9 mouse cellular contexts compared by ENCODE assay signal in the genomic region with DNA sequence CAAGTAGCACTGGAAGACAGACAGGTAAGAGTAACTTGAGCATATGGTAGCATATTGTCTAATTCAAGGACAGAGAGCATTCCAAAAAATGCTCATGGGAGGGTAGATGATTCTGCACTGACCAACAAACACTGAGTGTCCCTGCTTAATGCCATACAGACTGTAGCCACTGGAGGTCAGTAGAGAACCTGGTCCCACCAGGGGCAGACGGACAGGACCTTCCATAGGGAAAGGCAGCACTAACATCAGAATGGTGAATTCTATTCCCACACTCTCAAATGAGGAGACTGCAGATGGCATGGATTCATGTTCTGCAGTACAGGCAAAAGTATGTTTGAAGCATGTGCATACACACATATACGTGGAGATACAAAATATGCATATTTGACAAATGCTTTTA. TPM values are rescaled to one million over a fixed set of nuclear protein-coding genes. Genes with fewer than 3 reads are reported as not detected.
DNase-seq lines count a peak whose midpoint lies in the region; ATAC-seq and TF ChIP-seq lines count a peak whose summit lies in the region.
"Had no signal": no experiment of that assay in that cellular context is flagged by ENCODE, and none has a peak within 500 bp of the region (broad histone marks: within the 10 kb centered on the region; RNA-seq: fewer than 3 reads in every experiment).

No protein-coding gene starts in this region.

- H3K4me3 ChIP-seq in cortical plate, adult 2 months (ENCODE audit: insufficient read depth, low read length): no peak overlapping the region
- no peak overlapping the region for H3K4me3 ChIP-seq in liver, embryonic 15.5 days (replicated peaks)
- H3K4me3 ChIP-seq in neural tube, embryonic 12.5 days: no peak overlapping the region
- H3K4me3 ChIP-seq: erythroblast, embryonic 14.5 days had no signal

- TF ChIP-seq POLR2A in cortical plate, adult 2 months (IDR thresholded peaks at IDR 0.05; ENCODE audit: extremely low read depth, insufficient read depth, low read length): no peak

- H3K9me3 ChIP-seq in liver, embryonic 15.5 days (replicated peaks): no peaks in the 10 kb centered on the region
- no peaks in the 10 kb centered on the region for H3K9me3 ChIP-seq in neural tube, embryonic 12.5 days

- 40% methylated on average over 2 of the region's 2 CpGs for WGBS in liver, embryonic 15.5 days (ENCODE audit: insufficient replicate concordance)
- WGBS in neural tube, embryonic 12.5 days: 28% methylated on average over 2 of the region's 2 CpGs

- H3K27ac ChIP-seq in cortical plate, adult 2 months (ENCODE audit: insufficient read depth, low read length): no peak overlapping the region
- no peak overlapping the region for H3K27ac ChIP-seq in liver, embryonic 15.5 days (replicated peaks)
- no peak overlapping the region for H3K27ac ChIP-seq in neural tube, embryonic 12.5 days

- no peaks in the 10 kb centered on the region for H3K36me3 ChIP-seq in liver, embryonic 15.5 days (replicated peaks)
- no peaks in the 10 kb centered on the region for H3K36me3 ChIP-seq in neural tube, embryonic 12.5 days

- H3K4me2 ChIP-seq in liver, embryonic 15.5 days: no peak overlapping the region
- no peak overlapping the region for H3K4me2 ChIP-seq in neural tube, embryonic 12.5 days (replicated peaks)

- H3K27me3 ChIP-seq in liver, embryonic 15.5 days: no peaks in the 10 kb centered on the region
- H3K27me3 ChIP-seq in neural tube, embryonic 12.5 days (replicated peaks): no peaks in the 10 kb centered on the region

- TF ChIP-seq CTCF in cortical plate, adult 2 months (IDR thresholded peaks at IDR 0.05; ENCODE audit: extremely low read depth, insufficient read depth, low read length): peak; percentile 86

- peak; percentile 88 for ATAC-seq in granulocyte monocyte progenitor cell, adult 5-6 weeks (replicated peaks; ENCODE audit: poor library complexity, severe bottlenecking)
- 0 out of 2 replicates have a peak, but pooled peaks have one; percentile 42 for ATAC-seq in liver, embryonic 15.5 days (ENCODE audit: insufficient read depth)
- peak; percentile 61; the same call in 1 of the 2 replicates for ATAC-seq in neural tube, embryonic 12.5 days (ENCODE audit: low FRiP score, low read depth)

- no peak overlapping the region for H3K9ac ChIP-seq in liver, embryonic 15.5 days
- no peak overlapping the region for H3K9ac ChIP-seq in neural tube, embryonic 12.5 days

- DNase-seq in B cell, adult 2 months: peak; percentile 65 to 68
- DNase-seq in adipocyte (ENCODE audit: low spot score): peak; percentile 76
- DNase-seq in kidney, postnatal 10 days: peak; percentile 83
- DNase-seq in testis, postnatal 10 days (ENCODE audit: low spot score): peak; percentile 82

- H3K4me1 ChIP-seq in cortical plate, adult 2 months (ENCODE audit: control insufficient read depth, insufficient read depth, low read length): peaks cover 4% of the 10 kb centered on the region; the same call in 1 of the 2 replicates
- H3K4me1 ChIP-seq in liver, embryonic 15.5 days (replicated peaks): no peaks in the 10 kb centered on the region
- H3K4me1 ChIP-seq in neural tube, embryonic 12.5 days: no peaks in the 10 kb centered on the region

RNA-seq across cellular contexts. Expression of a gene that starts 54.2 kb away (rescaled TPM):
- polyA plus RNA-seq in cortical plate, adult 2 months (2012; rRNA removed): 25.0 and 28.6 TPM in 2 replicates
- total RNA-seq in granulocyte monocyte progenitor cell, adult 5-6 weeks (2014; fragmentation: Nextera tagmentation): 73.6 and 88.3 TPM in 2 replicates
- total RNA-seq in granulocyte monocyte progenitor cell, adult 5-6 weeks (2017): 98.4 and 109 TPM in 2 replicates
- polyA plus RNA-seq in liver, embryonic 15.5 days (2015; fragmentation: Nextera tagmentation; extraction: Ambion mirVana): 46.0 and 49.2 TPM in 2 replicates
- polyA plus RNA-seq in neural tube, embryonic 12.5 days (2016; fragmentation: Nextera tagmentation; extraction: Ambion mirVana): 70.2 and 71.3 TPM in 2 replicates

RNA-seq across cellular contexts. Expression of a gene that starts 54.4 kb away (rescaled TPM):
- 10.4 and 10.7 TPM in 2 replicates for polyA plus RNA-seq in cortical plate, adult 2 months (2012; rRNA removed)
- total RNA-seq in granulocyte monocyte progenitor cell, adult 5-6 weeks (2014; fragmentation: Nextera tagmentation): 11.1 and 19.2 TPM in 2 replicates
- 7.5 and 9.9 TPM in 2 replicates for total RNA-seq in granulocyte monocyte progenitor cell, adult 5-6 weeks (2017)
- polyA plus RNA-seq in liver, embryonic 15.5 days (2015; fragmentation: Nextera tagmentation; extraction: Ambion mirVana): 1.9 TPM in 2 replicates
- polyA plus RNA-seq in neural tube, embryonic 12.5 days (2016; fragmentation: Nextera tagmentation; extraction: Ambion mirVana): 8.5 and 10.3 TPM in 2 replicates
